Mouse (Mus musculus): ENCODE results near the gene Zdhhc14. TPM values are rescaled to one million over a fixed set of nuclear protein-coding genes. Genes with fewer than 3 reads are reported as not detected.
A peak's percentile ranks its signal among the peaks of the same experiment; 100 is the strongest.

Gene Zdhhc14
- total and polyA plus RNA-seq, 3 experiments = 0.34 to 1.3 (median 0.35) TPM

- TF ChIP-seq E2F4 (IDR thresholded peaks at IDR 0.05; ENCODE audit: insufficient replicate concordance, low read depth, low read length) (no peak), MAFK (IDR thresholded peaks at IDR 0.05; ENCODE audit: insufficient replicate concordance, low read length) (0 out of 2 replicates have a peak, but pooled peaks have one; percentile 3), ZMIZ1 (IDR thresholded peaks at IDR 0.05; ENCODE audit: low read depth, low read length) (0 out of 2 replicates have a peak, but pooled peaks have one; percentile 14), CHD1 (IDR thresholded peaks at IDR 0.05; ENCODE audit: low read depth, low read length) (no peak), RAD21 (IDR thresholded peaks at IDR 0.05; ENCODE audit: low read depth, low read length) (no peak)
Observed at GRCm38 (mm10) chr17:5569131-5570030, 77.0 kb downstream of the Zdhhc14 start (continued).

- H3K27ac ChIP-seq (ENCODE audit: insufficient read depth, low read depth) = no peak overlapping the region
- no peak for DNase-seq (ENCODE audit: extremely low read depth)
- peaks cover 35 to 73% of the 10 kb centered on the region in 2 experiments for H3K4me1 ChIP-seq (ENCODE audit: control insufficient read depth in 1 of 2, insufficient read depth in 2 of 2)
- H3K36me3 ChIP-seq (replicated peaks in 1 of 2; ENCODE audit: control insufficient read depth in 1 of 2, insufficient read depth in 1 of 2, low read length in 1 of 2) = no peaks in the 10 kb centered on the region
- H3K4me3 ChIP-seq (replicated peaks in 1 of 3; ENCODE audit: low read depth in 2 of 3, low read length in 2 of 3, poor library complexity in 1 of 3) = no peak overlapping the region
- no peak overlapping the region for H3K9ac ChIP-seq (ENCODE audit: insufficient read depth, low read depth)
- in situ Hi-C loops (cut with MboI; ENCODE audit: low pct_ligation_motif_present, low pct_unique_long_range_greater_than_20kb, low sequenced_read_pairs) (no loop called here), dilution Hi-C loops (cut with MboI; ENCODE audit: extremely low pct_ligation_motif_present, extremely low pct_unique_long_range_greater_than_20kb, low sequenced_read_pairs) (no loop called here)
- TF ChIP-seq MEF2A (IDR thresholded peaks at IDR 0.05; ENCODE audit: borderline replicate concordance, low read depth, low read length) = no peak
- no peak for TF ChIP-seq USF1 (IDR thresholded peaks at IDR 0.05; ENCODE audit: low read depth, low read length)
- TF ChIP-seq SMC3 (IDR thresholded peaks at IDR 0.05; ENCODE audit: low read depth, low read length) = no peak
- no peak for TF ChIP-seq MAX (IDR thresholded peaks at IDR 0.05; ENCODE audit: low read length)
- no peaks in the 10 kb centered on the region for H3K79me2 ChIP-seq (replicated peaks; ENCODE audit: control insufficient read depth, extremely low read depth, insufficient read depth, poor library complexity, severe bottlenecking)
- no peaks in the 10 kb centered on the region for H3K9me3 ChIP-seq (replicated peaks; ENCODE audit: low read length)
- H3K4me2 ChIP-seq (ENCODE audit: insufficient read depth, low read depth, poor library complexity, severe bottlenecking) = no peak overlapping the region
- no peaks in the 10 kb centered on the region for H3K27me3 ChIP-seq (replicated peaks)
Observed at GRCm38 (mm10) chr17:5572096-5572730, 79.9 kb downstream of the Zdhhc14 start.

GRCm38 (mm10) chr17:5572745-5573420, 80.5 kb downstream of the Zdhhc14 start:
- in situ Hi-C loops (cut with MboI; ENCODE audit: low pct_ligation_motif_present, low pct_unique_long_range_greater_than_20kb, low sequenced_read_pairs) (no loop called here), dilution Hi-C loops (cut with MboI; ENCODE audit: extremely low pct_ligation_motif_present, extremely low pct_unique_long_range_greater_than_20kb, low sequenced_read_pairs) (no loop called here)
- Histone ChIP-seq H3K4me1 (ENCODE audit: control insufficient read depth in 1 of 2, insufficient read depth in 2 of 2) (peaks cover 35 to 77% of the 10 kb centered on the region in 2 experiments), H3K36me3 (replicated peaks in 1 of 2; ENCODE audit: control insufficient read depth in 1 of 2, insufficient read depth in 1 of 2, low read length in 1 of 2) (no peaks in the 10 kb centered on the region), H3K4me3 (replicated peaks in 1 of 3; ENCODE audit: low read depth in 2 of 3, low read length in 2 of 3, poor library complexity in 1 of 3) (no peak overlapping the region), H3K27ac (ENCODE audit: insufficient read depth, low read depth) (no peak overlapping the region), H3K9ac (ENCODE audit: insufficient read depth, low read depth) (no peak overlapping the region), H3K27me3 (replicated peaks) (no peaks in the 10 kb centered on the region), H3K79me2 (replicated peaks; ENCODE audit: control insufficient read depth, extremely low read depth, insufficient read depth, poor library complexity, severe bottlenecking) (no peaks in the 10 kb centered on the region), H3K4me2 (ENCODE audit: insufficient read depth, low read depth, poor library complexity, severe bottlenecking) (no peak overlapping the region), H3K9me3 (replicated peaks; ENCODE audit: low read length) (no peaks in the 10 kb centered on the region)
- TF ChIP-seq MEF2A (IDR thresholded peaks at IDR 0.05; ENCODE audit: borderline replicate concordance, low read depth, low read length) (peak; percentile 38; the same call in 1 of the 2 replicates), MAFK (IDR thresholded peaks at IDR 0.05; ENCODE audit: insufficient replicate concordance, low read length) (0 out of 2 replicates have a peak, but pooled peaks have one; percentile 12), MAX (IDR thresholded peaks at IDR 0.05; ENCODE audit: low read length) (peak; percentile 67), PAX5 (IDR thresholded peaks at IDR 0.05; ENCODE audit: low read length) (no peak), USF1 (IDR thresholded peaks at IDR 0.05; ENCODE audit: low read depth, low read length) (peak; percentile 27; the same call in 1 of the 2 replicates), CHD2 (IDR thresholded peaks at IDR 0.05; ENCODE audit: low read length) (no peak), USF2 (conservative IDR thresholded peaks at IDR 0.05; ENCODE audit: low read depth, low read length) (peak; percentile 32; the same call in 1 of the 2 replicates), EP300 (IDR thresholded peaks at IDR 0.05; ENCODE audit: low read length) (peak; percentile 65), MYC (IDR thresholded peaks at IDR 0.05; ENCODE audit: low read depth, low read length) (no peak)
- DNase-seq (ENCODE audit: extremely low read depth) = peak; percentile 41

All from CH12.LX (cell line).